Comparison of ENCODE assay signal across 8 mouse cellular contexts in genomic region chr5:23415571-23416285, GRCm38 (mm10). TPM values are rescaled to one million over a fixed set of nuclear protein-coding genes. Genes with fewer than 3 reads are reported as not detected.
DNase-seq lines count a peak whose midpoint lies in the region; ATAC-seq and TF ChIP-seq lines count a peak whose summit lies in the region.

No protein-coding gene starts in this region.

- 25% methylated on average over 7 of the region's 7 CpGs for WGBS in heart, embryonic 10.5 days
- 18% methylated on average over 7 of the region's 7 CpGs for WGBS in heart, postnatal 0 days
- WGBS in lung, embryonic 15.5 days: 26% methylated on average over 7 of the region's 7 CpGs

- no peak overlapping the region for H3K27ac ChIP-seq in heart, embryonic 10.5 days
- peak overlapping the region; percentile 73; the same call in 1 of the 2 replicates for H3K27ac ChIP-seq in heart, postnatal 0 days (ENCODE audit: low read depth)
- 0 out of 2 replicates have a peak overlapping the region, but pooled peaks have one; percentile 20 for H3K27ac ChIP-seq in lung, embryonic 15.5 days

- no peak overlapping the region for H3K4me3 ChIP-seq in heart, embryonic 10.5 days
- no peak overlapping the region for H3K4me3 ChIP-seq in E14TG2a.4 (replicated peaks; ENCODE audit: low read length)
- H3K4me3 ChIP-seq in heart, postnatal 0 days (ENCODE audit: low read depth, low read length): peak overlapping the region; percentile 7; the same call in 1 of the 2 replicates
- H3K4me3 ChIP-seq in lung, embryonic 15.5 days: no peak overlapping the region

- TF ChIP-seq EP300 in heart, postnatal 0 days (IDR thresholded peaks at IDR 0.05; ENCODE audit: low read depth): no peak

- peaks cover 74% of the 10 kb centered on the region for H3K4me1 ChIP-seq in heart, embryonic 10.5 days
- peaks cover 92% of the 10 kb centered on the region for H3K4me1 ChIP-seq in E14TG2a.4 (replicated peaks; ENCODE audit: low read depth, low read length)
- peaks cover 61% of the 10 kb centered on the region for H3K4me1 ChIP-seq in heart, postnatal 0 days (ENCODE audit: control insufficient read depth, insufficient read depth)
- H3K4me1 ChIP-seq in lung, embryonic 15.5 days: peaks cover 55% of the 10 kb centered on the region

- H3K36me3 ChIP-seq in heart, embryonic 10.5 days: peaks cover 2% of the 10 kb centered on the region; the same call in 1 of the 2 replicates
- no peaks in the 10 kb centered on the region for H3K36me3 ChIP-seq in E14TG2a.4 (ENCODE audit: insufficient read depth, low read length)
- H3K36me3 ChIP-seq in heart, postnatal 0 days (replicated peaks; ENCODE audit: control insufficient read depth, insufficient read depth, low read length): peaks cover 8% of the 10 kb centered on the region; the same call in 1 of the 2 replicates
- H3K36me3 ChIP-seq in lung, embryonic 15.5 days: no peaks in the 10 kb centered on the region

- 0 out of 2 replicates have a peak overlapping the region, but pooled peaks have one; percentile 1 for H3K9ac ChIP-seq in heart, postnatal 0 days (replicated peaks; ENCODE audit: low read depth, low read length)
- H3K9ac ChIP-seq in lung, embryonic 15.5 days: no peak overlapping the region

- H3K9me3 ChIP-seq in heart, embryonic 10.5 days: no peaks in the 10 kb centered on the region
- H3K9me3 ChIP-seq in E14TG2a.4 (ENCODE audit: low read length): no peaks in the 10 kb centered on the region
- no peaks in the 10 kb centered on the region for H3K9me3 ChIP-seq in heart, postnatal 0 days (replicated peaks; ENCODE audit: control insufficient read depth, low read length)
- no peaks in the 10 kb centered on the region for H3K9me3 ChIP-seq in lung, embryonic 15.5 days

- no peak for ATAC-seq in heart, postnatal 0 days (ENCODE audit: insufficient read depth, low read depth)
- no peak for ATAC-seq in lung, embryonic 15.5 days (ENCODE audit: borderline replicate concordance, extremely low read depth, low FRiP score, low TSS enrichment)

- H3K27me3 ChIP-seq in heart, embryonic 10.5 days (ENCODE audit: insufficient read depth, poor library complexity, severe bottlenecking): no peaks in the 10 kb centered on the region
- no peaks in the 10 kb centered on the region for H3K27me3 ChIP-seq in E14TG2a.4 (ENCODE audit: insufficient read depth, low read length)
- no peaks in the 10 kb centered on the region for H3K27me3 ChIP-seq in heart, postnatal 0 days (ENCODE audit: control insufficient read depth, insufficient read depth, low read length)
- no peaks in the 10 kb centered on the region for H3K27me3 ChIP-seq in lung, embryonic 15.5 days

- peak overlapping the region; percentile 44 for H3K4me2 ChIP-seq in heart, postnatal 0 days (ENCODE audit: low read depth, low read length)
- H3K4me2 ChIP-seq in lung, embryonic 15.5 days: no peak overlapping the region

- peak; percentile 94 for DNase-seq in heart, adult 11 months
- no peak for DNase-seq in heart, embryonic 10.5 days (ENCODE audit: low spot score)
- peak; percentile 29 to 35 for DNase-seq in cerebellum, postnatal 25 days
- DNase-seq in heart, postnatal 0 days (ENCODE audit: low spot score): peak; percentile 75
- DNase-seq in retina, embryonic 14.5 days (ENCODE audit: low spot score): peak; percentile 86
- no peak for DNase-seq in adrenal gland, postnatal 10 days

- TF ChIP-seq CTCF in E14TG2a.4 (conservative IDR thresholded peaks at IDR 0.05; ENCODE audit: low read length): peak; percentile 61
- TF ChIP-seq CTCF in heart, postnatal 0 days (IDR thresholded peaks at IDR 0.05; ENCODE audit: low read depth): peak; percentile 76

RNA-seq across cellular contexts. Expression of gene Kmt2e, which starts 18.5 kb away (rescaled TPM):
- 63.2 and 69.0 TPM in 2 replicates for polyA plus RNA-seq in heart, embryonic 10.5 days (2016; fragmentation: Nextera tagmentation; extraction: Ambion mirVana)
- 31.4 and 34.5 TPM in 2 replicates for total RNA-seq in heart, postnatal 0 days (2014; rRNA removed; ENCODE audit: low replicate concordance)
- 55.0 and 55.4 TPM in 2 replicates for polyA plus RNA-seq in heart, postnatal 0 days (2015; fragmentation: Nextera tagmentation; extraction: Ambion mirVana)
- 94.8 and 99.4 TPM in 2 replicates for polyA plus RNA-seq in lung, embryonic 15.5 days (2015; fragmentation: Nextera tagmentation; extraction: Ambion mirVana)
- total RNA-seq in adrenal gland, postnatal 10 days (2021): 10 to 100 TPM; 60.4 to 77.0 TPM

Comparison
In these comparisons a context has a peak if more than half of its experiments do, and no peak if none do; other contexts are left out.
1. DNase-seq: peak in heart, adult 11 months (single experiment), cerebellum, postnatal 25 days (2 of 2), heart, postnatal 0 days (single experiment) and retina, embryonic 14.5 days (single experiment); none in heart, embryonic 10.5 days (single experiment) and adrenal gland, postnatal 10 days (single experiment).